Mouse (Mus musculus) ES-Bruce4 (cell line): ENCODE measurements at regions not wholly inside any gene's neighbourhood (a gene's known extent, or its start where the extent isn't known, plus 50 kb on each side); places are given as distances from the start of the nearest gene placed in this dataset.

ENCODE experiments used
- CTCF ChIP-seq: IDR thresholded peaks from one replicate; pipeline ENCODE4 v1.8.1; 2011; ENCODE audit warnings: low read depth, low read length
- POLR2A ChIP-seq: IDR thresholded peaks from one replicate; pipeline ENCODE4 v1.8.1; 2011; ENCODE audit warnings: low read length; ENCODE audit not compliant: insufficient read depth

DNA sequence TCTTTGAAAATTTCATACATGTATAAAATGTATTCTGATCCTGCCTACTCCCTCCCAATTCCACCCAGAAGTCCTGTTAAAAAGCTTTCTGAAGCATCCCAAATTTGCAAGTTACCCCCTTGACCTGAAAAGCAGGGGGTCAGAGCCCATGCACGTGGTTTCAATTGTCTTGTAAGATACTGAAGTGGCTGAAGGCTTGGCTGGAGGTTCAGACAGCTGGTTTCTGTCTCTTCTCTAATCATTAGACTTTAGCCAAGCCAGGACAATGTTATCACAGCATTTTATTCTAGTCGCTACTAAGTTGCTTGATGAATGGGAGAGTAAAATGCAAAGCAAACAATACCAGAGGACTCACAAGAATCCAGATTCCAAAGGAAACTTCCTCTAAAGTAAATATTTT lies 1484.1 kb downstream of the 4930444P10Rik start:
- TF ChIP-seq CTCF: no peak
- TF ChIP-seq POLR2A: no peak
